Mouse (Mus musculus): Measurements from ENCODE around the gene Muc4. TPM values are rescaled to one million over a fixed set of nuclear protein-coding genes. Genes with fewer than 3 reads are reported as not detected.

Muc4 gene
- polyA plus RNA-seq, 1 experiment, result not detected

DNA sequence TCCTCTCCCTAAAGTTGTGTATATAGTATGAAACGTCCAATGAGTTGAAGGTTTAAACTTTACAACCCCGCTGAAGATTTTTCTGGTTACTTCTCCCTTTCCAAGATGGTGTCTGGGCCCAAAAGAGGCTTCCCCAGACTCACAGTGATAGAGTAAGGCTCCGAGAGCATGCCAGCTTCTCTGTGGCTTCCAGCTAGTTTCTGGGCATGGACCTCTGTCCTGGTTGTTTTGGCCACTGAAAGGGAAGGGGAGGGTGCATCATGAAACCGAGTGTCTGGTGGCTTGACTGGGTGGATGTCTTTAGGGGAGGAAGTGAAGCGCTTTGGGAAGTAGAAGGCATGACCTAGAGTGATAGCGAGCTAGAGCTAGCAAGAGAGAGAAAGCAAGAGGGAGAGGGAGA is 29.3 kb downstream of the Muc4 start:
- TF ChIP-seq GATA1 (IDR thresholded peaks at IDR 0.05; ENCODE audit: low read length), result no peak

DNA sequence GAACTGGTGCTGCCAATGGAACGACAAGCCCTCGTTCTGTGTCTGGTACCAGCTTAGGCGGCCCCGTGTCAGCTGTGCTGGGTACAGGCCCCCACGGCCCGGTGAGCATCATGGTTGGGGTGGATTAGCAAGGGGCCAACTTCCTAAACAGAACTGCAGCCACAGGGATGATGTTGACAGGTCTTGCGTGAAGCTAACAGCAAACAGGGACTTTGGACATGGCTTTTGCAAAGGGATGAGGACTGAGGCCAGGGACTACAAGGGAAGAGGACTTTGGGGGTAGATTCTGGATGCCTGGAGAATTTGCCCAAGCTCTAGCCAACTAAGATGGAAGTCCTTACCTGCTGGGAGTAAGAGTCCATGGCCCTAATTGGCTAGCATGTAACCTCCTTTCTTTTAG is 31.2 kb downstream of the Muc4 start:
- TF ChIP-seq GATA1 (IDR thresholded peaks at IDR 0.05; ENCODE audit: low read length), result no peak

DNA sequence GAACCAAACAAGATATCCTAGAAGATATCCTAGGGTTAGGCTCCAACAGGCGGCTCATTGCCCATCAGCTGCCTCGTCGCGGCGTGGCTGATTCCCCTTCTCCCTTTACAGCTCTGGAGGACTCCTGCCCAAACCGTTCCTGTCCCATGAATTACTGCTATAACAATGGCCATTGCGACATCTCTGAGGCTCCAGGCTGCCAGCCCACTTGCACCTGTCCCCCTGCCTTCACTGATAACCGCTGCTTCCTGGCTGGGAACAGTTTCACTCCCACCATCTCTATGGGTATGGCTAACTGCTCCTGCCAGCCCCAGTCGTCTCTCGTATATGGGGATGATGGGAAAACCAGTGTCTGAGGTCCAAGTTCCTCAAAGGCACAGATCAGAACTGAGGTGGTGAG is 41.0 kb downstream of the Muc4 start:
- no peak for TF ChIP-seq GATA1 (IDR thresholded peaks at IDR 0.05; ENCODE audit: low read length)

- TF ChIP-seq GATA1 (IDR thresholded peaks at IDR 0.05; ENCODE audit: low read length), result no peak
These were observed 43.3 kb downstream of the Muc4 start for GRCm38 (mm10) chr16:32778956-32779355.

- no peak for TF ChIP-seq GATA1 (IDR thresholded peaks at IDR 0.05; ENCODE audit: low read length)
These were observed 47.8 kb downstream of the Muc4 start for GRCm38 (mm10) chr16:32783324-32784062.

DNA sequence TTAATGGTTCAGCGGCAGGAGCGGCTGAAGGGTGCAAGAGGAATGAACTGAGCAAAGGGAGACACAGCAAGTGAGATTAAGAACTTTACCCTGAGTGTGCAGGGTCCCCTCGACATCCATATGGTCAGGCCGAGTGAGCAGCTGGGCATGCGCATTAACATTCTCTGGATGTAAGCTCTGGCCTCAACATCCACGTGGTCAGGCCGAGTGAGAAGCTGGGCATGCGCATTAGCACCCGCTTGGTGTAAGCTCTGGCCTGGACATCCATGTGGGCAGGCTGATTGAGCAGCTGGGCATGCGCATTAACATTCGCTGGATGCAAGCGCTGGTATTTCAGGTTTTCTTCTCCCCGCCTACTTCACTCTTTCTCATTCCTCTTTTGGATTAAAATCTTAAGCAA is 49.2 kb downstream of the Muc4 start:
- no peak for TF ChIP-seq GATA1 (IDR thresholded peaks at IDR 0.05; ENCODE audit: low read length)

GRCm38 (mm10) chr16:32790056-32790455 is 54.4 kb downstream of the Muc4 start:
- no peak for TF ChIP-seq GATA1 (IDR thresholded peaks at IDR 0.05; ENCODE audit: low read length)

DNA sequence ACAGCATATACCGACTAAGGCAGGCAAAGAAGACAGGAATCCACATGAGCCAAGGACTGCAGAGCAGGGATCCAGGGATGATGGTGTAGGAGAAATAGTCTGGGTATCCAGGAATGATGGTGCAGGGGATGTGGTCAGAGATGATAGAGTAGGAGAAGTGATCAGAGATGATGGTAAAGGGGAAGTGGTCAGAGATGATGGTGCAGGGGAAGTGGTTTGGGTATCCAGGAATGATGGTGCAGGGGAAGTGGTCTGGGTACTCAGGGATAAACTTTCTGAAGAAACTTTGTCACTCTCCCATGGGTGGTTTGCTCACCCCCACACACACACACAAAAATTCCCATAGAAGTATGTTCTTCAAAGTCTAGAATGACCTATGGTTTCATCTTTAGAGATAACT is 59.5 kb downstream of the Muc4 start:
- no peak for TF ChIP-seq GATA1 (IDR thresholded peaks at IDR 0.05; ENCODE audit: low read length)

DNA sequence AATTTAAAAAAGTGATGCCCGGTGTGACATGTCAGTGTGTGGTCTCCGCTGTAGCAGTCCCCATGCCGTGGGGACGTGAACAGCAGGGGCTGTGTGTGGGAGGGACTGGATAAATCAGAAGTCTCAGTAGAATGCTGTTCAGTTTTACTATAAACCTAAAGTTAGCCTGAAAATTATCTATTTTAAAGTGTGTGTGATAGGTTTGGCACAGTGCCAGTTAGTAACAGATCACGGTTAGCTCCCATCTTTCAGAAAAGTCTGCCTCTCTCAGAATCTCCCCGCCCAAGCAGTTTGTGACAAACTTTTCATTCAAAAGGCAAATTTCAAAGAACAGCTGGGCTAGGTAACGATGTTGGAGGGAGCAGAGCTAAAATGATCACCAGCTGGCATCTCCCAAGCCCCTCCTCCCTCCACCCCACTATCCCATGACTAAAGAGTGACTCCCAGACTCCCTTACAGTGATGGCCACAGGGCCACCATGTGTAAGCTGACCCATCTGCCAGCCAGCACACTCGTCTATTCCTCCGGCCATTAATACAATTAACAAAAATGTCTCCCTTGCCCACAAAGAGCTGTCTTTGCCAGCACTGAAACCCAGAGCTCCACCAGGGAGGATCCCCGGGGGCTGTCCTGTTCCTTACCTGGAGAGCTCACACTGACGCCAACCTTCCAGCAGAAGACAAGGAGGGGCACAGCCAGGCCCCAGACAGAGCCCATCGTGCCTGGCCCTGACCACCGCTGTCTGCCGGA is 61.2 kb downstream of the Muc4 start:
- TF ChIP-seq GATA1 (IDR thresholded peaks at IDR 0.05; ENCODE audit: low read length), result no peak

GRCm38 (mm10) chr16:32797426-32797689 is 61.7 kb downstream of the Muc4 start, which contains the start of gene Muc20:
Muc20 (minus strand) TSS chr16:32797435.
- TF ChIP-seq GATA1 (IDR thresholded peaks at IDR 0.05; ENCODE audit: low read length), result no peak

GRCm38 (mm10) chr16:32803252-32803853 is 67.7 kb downstream of the Muc4 start:
- TF ChIP-seq GATA1 (IDR thresholded peaks at IDR 0.05; ENCODE audit: low read length), result no peak

GRCm38 (mm10) chr16:32803901-32804300 is 68.2 kb downstream of the Muc4 start:
- TF ChIP-seq GATA1 (IDR thresholded peaks at IDR 0.05; ENCODE audit: low read length), result no peak

DNA sequence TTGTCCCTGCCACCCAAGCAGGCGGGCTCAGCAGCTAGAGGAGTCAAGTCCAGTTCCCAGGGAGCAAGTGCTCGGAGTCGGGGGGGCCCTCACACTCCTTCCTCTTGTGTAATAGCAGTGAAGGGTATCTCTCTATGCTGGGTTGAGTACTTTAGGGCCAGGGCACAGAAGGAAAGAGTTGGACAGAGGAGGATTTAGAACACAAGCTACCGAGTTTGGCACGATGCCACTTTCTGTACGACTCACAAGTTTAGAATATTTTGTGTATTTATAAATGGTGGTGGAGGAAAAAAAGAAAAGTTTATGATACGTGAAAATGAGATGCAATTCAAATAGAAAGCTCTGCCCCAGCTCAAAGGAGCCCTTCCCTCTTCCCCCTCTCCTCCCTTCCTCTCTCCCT is 69.5 kb downstream of the Muc4 start:
- no peak for TF ChIP-seq GATA1 (IDR thresholded peaks at IDR 0.05; ENCODE audit: low read length)

- TF ChIP-seq GATA1 (IDR thresholded peaks at IDR 0.05; ENCODE audit: low read length), result no peak
These were observed 71.9 kb downstream of the Muc4 start for GRCm38 (mm10) chr16:32807408-32808185.

DNA sequence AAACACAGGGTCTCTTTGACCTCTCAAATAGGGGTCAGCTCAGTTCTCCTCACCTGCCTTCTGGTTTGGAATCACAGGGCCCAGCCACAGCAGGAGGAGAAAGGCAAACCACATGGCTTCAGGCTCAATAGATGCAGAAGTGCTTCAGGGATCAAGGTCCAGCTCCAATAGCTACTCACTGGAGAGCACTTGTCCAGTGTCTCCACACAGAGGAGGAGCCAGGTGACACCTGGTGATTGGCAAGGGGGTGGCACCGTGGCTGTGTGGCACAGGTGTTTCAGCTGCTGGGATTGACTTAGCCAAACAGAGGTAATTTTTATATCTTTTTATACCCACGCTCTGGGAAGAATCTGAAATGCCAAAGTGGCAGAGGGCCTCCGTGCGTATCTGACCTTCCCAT is 74.6 kb downstream of the Muc4 start, which contains the start of gene Smbd1:
Gene Smbd1, minus strand, starts transcription at position 157 of the 400 bp plus-strand sequence.
- TF ChIP-seq GATA1 (IDR thresholded peaks at IDR 0.05; ENCODE audit: low read length), result no peak

GRCm38 (mm10) chr16:32812888-32813361 is 77.2 kb downstream of the Muc4 start:
- TF ChIP-seq GATA1 (IDR thresholded peaks at IDR 0.05; ENCODE audit: low read length), result no peak
